Mouse (Mus musculus) ES-Bruce4 (cell line): Measurements from ENCODE around the gene Mki67. TPM values are rescaled to one million over a fixed set of nuclear protein-coding genes. Genes with fewer than 3 reads are reported as not detected.

Experiments
- H3K27ac ChIP-seq: 2 replicates; pipeline ENCODE4 v1.5.1; 2012; ENCODE audit warnings: low read length, inconsistent platforms; ENCODE audit not compliant: insufficient read depth
- H3K27me3 ChIP-seq: 2 replicates; pipeline ENCODE4 v1.6.1; 2012; ENCODE audit warnings: mild to moderate bottlenecking, low read length, inconsistent platforms; ENCODE audit not compliant: control insufficient read depth, poor library complexity, insufficient read depth, severe bottlenecking
- H3K36me3 ChIP-seq: 2 replicates; pipeline ENCODE4 v1.6.1; 2012; ENCODE audit warnings: inconsistent platforms, mild to moderate bottlenecking, low read length, moderate library complexity; ENCODE audit not compliant: control insufficient read depth, poor library complexity, insufficient read depth, severe bottlenecking
- H3K4me1 ChIP-seq: one replicate; pipeline ENCODE4 v1.8.1; 2011; ENCODE audit warnings: low read length; ENCODE audit not compliant: control insufficient read depth, insufficient read depth
- H3K4me3 ChIP-seq: 2 replicates; pipeline ENCODE4 v1.5.1; 2011; ENCODE audit warnings: low read depth, mild to moderate bottlenecking, low read length
- H3K9ac ChIP-seq: 2 replicates; pipeline ENCODE4 v1.6.1; 2012; ENCODE audit warnings: low read depth, mild to moderate bottlenecking, inconsistent platforms; ENCODE audit not compliant: poor library complexity, severe bottlenecking
- H3K9me3 ChIP-seq: replicated peaks from 2 replicates; pipeline ENCODE4 v1.6.1; 2012; ENCODE audit warnings: mild to moderate bottlenecking, low read length, inconsistent platforms; ENCODE audit not compliant: control insufficient read depth, poor library complexity, insufficient read depth, severe bottlenecking
- CTCF ChIP-seq: IDR thresholded peaks from one replicate; pipeline ENCODE4 v1.8.1; 2011; ENCODE audit warnings: low read depth, low read length
- EP300 ChIP-seq: IDR thresholded peaks from 2 replicates; pipeline ENCODE4 v1.6.1; 2011; ENCODE audit warnings: low read depth, low read length; ENCODE audit not compliant: insufficient read depth
- POLR2A ChIP-seq: IDR thresholded peaks from one replicate; pipeline ENCODE4 v1.8.1; 2011; ENCODE audit warnings: low read length; ENCODE audit not compliant: insufficient read depth
- polyA plus RNA-seq: library from polyadenylated mRNA; stranded (reverse); fragments of >200 nt; gene quantifications from 2 replicates; pipeline ENCODE4 v1.2.4, GENCODE M21; 2011; ENCODE audit warnings: low read depth; ENCODE audit not compliant: missing spikeins, insufficient read depth, insufficient read length

Mki67 gene
- polyA plus RNA-seq, 1 experiment: 225 TPM

GRCm38 (mm10) chr7:135668852-135669739 lies 47.1 kb downstream of the Mki67 start:
- Histone ChIP-seq H3K4me3 (no peak overlapping the region), H3K9me3 (no peaks in the 10 kb centered on the region), H3K9ac (no peak overlapping the region), H3K36me3 (no peaks in the 10 kb centered on the region), H3K27ac (no peak overlapping the region), H3K4me1 (no peaks in the 10 kb centered on the region), H3K27me3 (no peaks in the 10 kb centered on the region)
- no peak for TF ChIP-seq CTCF
- no peak for TF ChIP-seq POLR2A
- no peak for TF ChIP-seq EP300

- no peak overlapping the region for H3K9ac ChIP-seq
Measured at GRCm38 (mm10) chr7:135666314-135666713, 49.8 kb downstream of the Mki67 start.

GRCm38 (mm10) chr7:135664211-135664610 lies 52.0 kb downstream of the Mki67 start:
- no peak overlapping the region for H3K9ac ChIP-seq
- H3K4me3 ChIP-seq: no peak overlapping the region
- no peak overlapping the region for H3K27ac ChIP-seq
- no peaks in the 10 kb centered on the region for H3K9me3 ChIP-seq
- H3K36me3 ChIP-seq: no peaks in the 10 kb centered on the region
- no peaks in the 10 kb centered on the region for H3K27me3 ChIP-seq
- no peak for TF ChIP-seq CTCF
- no peak for TF ChIP-seq EP300
- TF ChIP-seq POLR2A: no peak
- H3K4me1 ChIP-seq: no peaks in the 10 kb centered on the region

More at GRCm38 (mm10) chr7:135666314-135666713, 49.8 kb downstream of the Mki67 start:
- H3K4me1 ChIP-seq: no peaks in the 10 kb centered on the region
- no peaks in the 10 kb centered on the region for H3K9me3 ChIP-seq
- H3K36me3 ChIP-seq: no peaks in the 10 kb centered on the region
- H3K27me3 ChIP-seq: no peaks in the 10 kb centered on the region
- TF ChIP-seq CTCF (no peak), EP300 (no peak), POLR2A (no peak)
- H3K27ac ChIP-seq: no peak overlapping the region
- H3K4me3 ChIP-seq: no peak overlapping the region

- Histone ChIP-seq H3K4me3 (no peak overlapping the region), H3K27ac (no peak overlapping the region), H3K27me3 (no peaks in the 10 kb centered on the region), H3K36me3 (no peaks in the 10 kb centered on the region), H3K4me1 (no peaks in the 10 kb centered on the region), H3K9me3 (no peaks in the 10 kb centered on the region), H3K9ac (no peak overlapping the region)
- no peak for TF ChIP-seq POLR2A
- no peak for TF ChIP-seq CTCF
- no peak for TF ChIP-seq EP300
Measured at GRCm38 (mm10) chr7:135660314-135660713, 55.8 kb downstream of the Mki67 start.

GRCm38 (mm10) chr7:135659314-135659935 lies 56.7 kb downstream of the Mki67 start:
- Histone ChIP-seq H3K9me3 (no peaks in the 10 kb centered on the region), H3K36me3 (no peaks in the 10 kb centered on the region), H3K9ac (no peak overlapping the region), H3K4me1 (no peaks in the 10 kb centered on the region), H3K27me3 (no peaks in the 10 kb centered on the region), H3K4me3 (no peak overlapping the region), H3K27ac (no peak overlapping the region)
- TF ChIP-seq POLR2A (no peak), EP300 (no peak), CTCF (no peak)

GRCm38 (mm10) chr7:135658150-135658549 lies 58.0 kb downstream of the Mki67 start:
- Histone ChIP-seq H3K4me1 (no peaks in the 10 kb centered on the region), H3K9me3 (no peaks in the 10 kb centered on the region), H3K27ac (no peak overlapping the region), H3K4me3 (no peak overlapping the region), H3K36me3 (no peaks in the 10 kb centered on the region), H3K9ac (no peak overlapping the region), H3K27me3 (no peaks in the 10 kb centered on the region)
- TF ChIP-seq EP300 (no peak), CTCF (no peak), POLR2A (no peak)
